ENCODE assay signal across 7 mouse cellular contexts in genomic region chr13:115089395-115090025, GRCm38 (mm10). TPM values are rescaled to one million over a fixed set of nuclear protein-coding genes. Genes with fewer than 3 reads are reported as not detected.
DNase-seq lines count a peak whose midpoint lies in the region; ATAC-seq lines count a peak whose summit lies in the region.

No protein-coding gene starts in this region.

- DNase-seq in NIH3T3 (ENCODE audit: low read depth): peak; percentile 29
- DNase-seq in forebrain, embryonic 11.5 days (ENCODE audit: low spot score): peak; percentile 63
- peak; percentile 10 for DNase-seq in heart, postnatal 25 days (ENCODE audit: low spot score)
- peak; percentile 68 to 78 for DNase-seq in kidney, postnatal 36 days
- DNase-seq in ovary, postnatal 36 days (ENCODE audit: low spot score): peak; percentile 27

- intact Hi-C loops in heart, postnatal 25 days (cut with DNase I): no loop called here

- peak; percentile 71 for ATAC-seq in forebrain, embryonic 11.5 days (replicated peaks; ENCODE audit: low FRiP score)
- peak; percentile 42 for ATAC-seq in lung, embryonic 16.5 days (ENCODE audit: low read depth)

- H3K9ac ChIP-seq in forebrain, embryonic 11.5 days (ENCODE audit: low read length): peak overlapping the region; percentile 74
- H3K9ac ChIP-seq in lung, embryonic 16.5 days (ENCODE audit: low read length): peak overlapping the region; percentile 85

- H3K9me3 ChIP-seq in forebrain, embryonic 11.5 days (ENCODE audit: control insufficient read depth, low read length): no peaks in the 10 kb centered on the region; the same call in 1 of the 2 replicates
- H3K9me3 ChIP-seq in lung, embryonic 16.5 days (ENCODE audit: control insufficient read depth, low read length): no peaks in the 10 kb centered on the region

- peaks cover 4% of the 10 kb centered on the region; the same call in 1 of the 2 replicates for H3K36me3 ChIP-seq in forebrain, embryonic 11.5 days (ENCODE audit: control insufficient read depth, insufficient read depth, low read length)
- H3K36me3 ChIP-seq in lung, embryonic 16.5 days (ENCODE audit: control insufficient read depth, insufficient read depth, low read length): peaks cover 11% of the 10 kb centered on the region

- 9% methylated on average over 33 of the region's 35 CpGs for WGBS in forebrain, embryonic 11.5 days
- WGBS in lung, embryonic 16.5 days: 6% methylated on average over 34 of the region's 35 CpGs

- H3K4me3 ChIP-seq in brown adipose tissue, adult 24 weeks (ENCODE audit: insufficient read depth, low read depth, low read length): peak overlapping the region; percentile 66
- H3K4me3 ChIP-seq in forebrain, embryonic 11.5 days (ENCODE audit: low read depth, low read length): peak overlapping the region; percentile 70
- peak overlapping the region; percentile 64 for H3K4me3 ChIP-seq in lung, embryonic 16.5 days (ENCODE audit: low read length)

- H3K4me1 ChIP-seq in brown adipose tissue, adult 24 weeks (ENCODE audit: control insufficient read depth, insufficient read depth, insufficient read length, low read length): peaks cover 39% of the 10 kb centered on the region
- H3K4me1 ChIP-seq in forebrain, embryonic 11.5 days (replicated peaks; ENCODE audit: control insufficient read depth, insufficient read depth, low read length): peaks cover 2% of the 10 kb centered on the region; the same call in 1 of the 2 replicates
- H3K4me1 ChIP-seq in lung, embryonic 16.5 days (replicated peaks; ENCODE audit: control insufficient read depth, insufficient read depth, low read length): peaks cover 11% of the 10 kb centered on the region

- no peaks in the 10 kb centered on the region for H3K27me3 ChIP-seq in forebrain, embryonic 11.5 days (ENCODE audit: control insufficient read depth, insufficient read depth, low read length)
- H3K27me3 ChIP-seq in lung, embryonic 16.5 days (ENCODE audit: control insufficient read depth, insufficient read depth, low read depth, low read length): no peaks in the 10 kb centered on the region

- H3K4me2 ChIP-seq in forebrain, embryonic 11.5 days (ENCODE audit: low read depth, low read length, severe bottlenecking): peak overlapping the region; percentile 95
- peak overlapping the region; percentile 94 for H3K4me2 ChIP-seq in lung, embryonic 16.5 days (ENCODE audit: low read depth, low read length)

- H3K27ac ChIP-seq in brown adipose tissue, adult 24 weeks (replicated peaks; ENCODE audit: low read depth, low read length): peak overlapping the region; percentile 69
- no peak overlapping the region for H3K27ac ChIP-seq in forebrain, embryonic 11.5 days (ENCODE audit: low read depth, low read length)
- peak overlapping the region; percentile 95 for H3K27ac ChIP-seq in lung, embryonic 16.5 days (ENCODE audit: low read length)

RNA-seq across cellular contexts. Expression of gene Pelo, which starts 0.5 kb away (rescaled TPM):
- 3.8 and 6.6 TPM in 2 replicates for polyA plus RNA-seq in brown adipose tissue, adult 24 weeks (2012; ENCODE audit: insufficient read depth, insufficient read length, missing spikeins)
- polyA plus RNA-seq in forebrain, embryonic 11.5 days (2014; fragmentation: Nextera tagmentation; extraction: Ambion mirVana): 6.4 and 8.8 TPM in 2 replicates
- total RNA-seq in heart, postnatal 25 days (2021): 10 to 100 TPM; 14.1 to 16.0 TPM
- polyA plus RNA-seq in lung, embryonic 16.5 days (2015; fragmentation: Nextera tagmentation; extraction: Ambion mirVana): 4.4 and 5.0 TPM in 2 replicates

RNA-seq across cellular contexts. Expression of gene Gm49395, which starts 12.2 kb away (rescaled TPM):
- polyA plus RNA-seq in brown adipose tissue, adult 24 weeks (2012; ENCODE audit: insufficient read depth, insufficient read length, missing spikeins): 5.0 and 6.2 TPM in 2 replicates
- 4.3 and 4.4 TPM in 2 replicates for polyA plus RNA-seq in forebrain, embryonic 11.5 days (2014; fragmentation: Nextera tagmentation; extraction: Ambion mirVana)
- total RNA-seq in heart, postnatal 25 days (2021): 10 to 100 TPM; 11.2 to 12.7 TPM
- 6.5 and 7.6 TPM in 2 replicates for polyA plus RNA-seq in lung, embryonic 16.5 days (2015; fragmentation: Nextera tagmentation; extraction: Ambion mirVana)

RNA-seq across cellular contexts. Expression of gene Itga1, which starts 12.3 kb away (rescaled TPM):
- 19.8 and 21.6 TPM in 2 replicates for polyA plus RNA-seq in brown adipose tissue, adult 24 weeks (2012; ENCODE audit: insufficient read depth, insufficient read length, missing spikeins)
- polyA plus RNA-seq in forebrain, embryonic 11.5 days (2014; fragmentation: Nextera tagmentation; extraction: Ambion mirVana): 5.3 and 6.2 TPM in 2 replicates
- total RNA-seq in heart, postnatal 25 days (2021): 10 to 100 TPM; 41.1 to 45.2 TPM
- polyA plus RNA-seq in lung, embryonic 16.5 days (2015; fragmentation: Nextera tagmentation; extraction: Ambion mirVana): 36.9 and 37.4 TPM in 2 replicates

Comparison
In these comparisons a context has a peak if more than half of its experiments do, and no peak if none do; other contexts are left out.
1. DNase-seq: peak in every context shown above with its lines; median percentile 73 in kidney, postnatal 36 days; 63 in forebrain, embryonic 11.5 days; 29 in NIH3T3; 27 in ovary, postnatal 36 days; 10 in heart, postnatal 25 days.